ENCODE assay signal across 32 mouse cellular contexts in genomic region chr11:26907099-26907498, GRCm38 (mm10).
"Had no signal": no experiment of that assay in that cellular context is flagged by ENCODE, and none has a peak within 500 bp of the region (broad histone marks: within the 10 kb centered on the region; RNA-seq: fewer than 3 reads in every experiment).

No protein-coding gene starts in this region.

- H3K27me3 ChIP-seq: limb, embryonic 12.5 days; limb, embryonic 13.5 days; limb, embryonic 15.5 days; liver, embryonic 12.5 days; liver, embryonic 13.5 days; liver, embryonic 15.5 days; lung, embryonic 15.5 days; megakaryocyte, embryonic 14.5 days; midbrain, embryonic 12.5 days; midbrain, embryonic 13.5 days; midbrain, embryonic 15.5 days; neural tube, embryonic 12.5 days; neural tube, embryonic 13.5 days had no signal

- H3K9ac ChIP-seq: limb, embryonic 12.5 days; limb, embryonic 13.5 days; limb, embryonic 15.5 days; liver, embryonic 12.5 days; liver, embryonic 13.5 days; liver, embryonic 14.5 days; liver, embryonic 15.5 days; liver, postnatal 0 days; lung, embryonic 14.5 days; lung, embryonic 15.5 days; midbrain, embryonic 12.5 days; midbrain, embryonic 13.5 days; midbrain, embryonic 15.5 days; neural tube, embryonic 12.5 days; neural tube, embryonic 13.5 days had no signal

- H3K27ac ChIP-seq: limb, embryonic 10.5 days; limb, embryonic 12.5 days; limb, embryonic 13.5 days; limb, embryonic 15.5 days; liver, embryonic 12.5 days; liver, embryonic 13.5 days; liver, embryonic 14.5 days; liver, embryonic 15.5 days; lung, embryonic 15.5 days; macrophage; midbrain, embryonic 10.5 days; midbrain, embryonic 12.5 days; midbrain, embryonic 13.5 days; midbrain, embryonic 15.5 days; neural tube, embryonic 12.5 days; neural tube, embryonic 13.5 days had no signal

- H3K4me2 ChIP-seq: limb, embryonic 12.5 days; limb, embryonic 13.5 days; limb, embryonic 15.5 days; liver, embryonic 11.5 days; liver, embryonic 12.5 days; liver, embryonic 13.5 days; liver, embryonic 15.5 days; lung, embryonic 14.5 days; lung, embryonic 15.5 days; midbrain, embryonic 11.5 days; midbrain, embryonic 12.5 days; midbrain, embryonic 13.5 days; midbrain, embryonic 15.5 days; neural tube, embryonic 12.5 days; neural tube, embryonic 13.5 days had no signal

- ATAC-seq: liver, embryonic 12.5 days; liver, postnatal 0 days; midbrain, embryonic 13.5 days; midbrain, embryonic 15.5 days; midbrain, embryonic 16.5 days had no signal

- H3K9me3 ChIP-seq: limb, embryonic 10.5 days; limb, embryonic 13.5 days; limb, embryonic 15.5 days; liver, embryonic 12.5 days; liver, embryonic 13.5 days; liver, embryonic 15.5 days; lung, embryonic 15.5 days; midbrain, embryonic 10.5 days; midbrain, embryonic 12.5 days; midbrain, embryonic 13.5 days; midbrain, embryonic 15.5 days; neural tube, embryonic 12.5 days; neural tube, embryonic 13.5 days had no signal

- DNase-seq: left cerebral cortex, postnatal 4 days; liver; liver, embryonic 13.5 days; liver, postnatal 0 days; lung, adult 18-20 months; lung, adult 2 months; lung, embryonic 14.5 days; lung, postnatal 10 days; lung, postnatal 14 days; lung, postnatal 36 days; lung, postnatal 4 days; midbrain, embryonic 14.5 days had no signal

- H3K4me3 ChIP-seq: limb, embryonic 10.5 days; limb, embryonic 12.5 days; limb, embryonic 13.5 days; limb, embryonic 15.5 days; liver, embryonic 12.5 days; liver, embryonic 13.5 days; liver, embryonic 15.5 days; lung, embryonic 15.5 days; megakaryocyte, embryonic 14.5 days; midbrain, embryonic 10.5 days; midbrain, embryonic 12.5 days; midbrain, embryonic 13.5 days; midbrain, embryonic 15.5 days; myocyte; neural tube, embryonic 12.5 days; neural tube, embryonic 13.5 days had no signal

- H3K4me1 ChIP-seq: limb, embryonic 10.5 days; limb, embryonic 12.5 days; limb, embryonic 13.5 days; limb, embryonic 15.5 days; liver, embryonic 12.5 days; liver, embryonic 13.5 days; liver, embryonic 15.5 days; lung, embryonic 15.5 days; megakaryocyte, embryonic 14.5 days; midbrain, embryonic 10.5 days; midbrain, embryonic 12.5 days; midbrain, embryonic 13.5 days; midbrain, embryonic 15.5 days; neural tube, embryonic 12.5 days; neural tube, embryonic 13.5 days had no signal

- H3K36me3 ChIP-seq: limb, embryonic 10.5 days; limb, embryonic 12.5 days; limb, embryonic 13.5 days; limb, embryonic 15.5 days; liver, embryonic 12.5 days; liver, embryonic 13.5 days; liver, embryonic 15.5 days; lung, embryonic 15.5 days; midbrain, embryonic 10.5 days; midbrain, embryonic 12.5 days; midbrain, embryonic 13.5 days; midbrain, embryonic 15.5 days; neural tube, embryonic 12.5 days; neural tube, embryonic 13.5 days had no signal
